Mouse (Mus musculus) hindbrain, embryonic 16.5 days (tissue): ENCODE measurements at regions not wholly inside any gene's neighbourhood (a gene's known extent, or its start where the extent isn't known, plus 50 kb on each side); places are given as distances from the start of the nearest gene placed in this dataset.

Experiments used
- ATAC-seq: fragments of 200-750 bp; cut with Nextera tagmentation; 2 replicates; pipeline ENCODE4 v1.8.0; 2017; ENCODE audit warnings: moderate TSS enrichment, moderate library complexity
- H3K27ac ChIP-seq: fragments of 300-500 bp; sonication (generic); 2 replicates; pipeline ENCODE4 v1.5.1; 2014; ENCODE audit warnings: low read depth, mild to moderate bottlenecking, control low read depth, low read length, moderate library complexity
- H3K27me3 ChIP-seq: fragments of 300-500 bp; sonication (generic); replicated peaks from 2 replicates; pipeline ENCODE4 v1.6.1; 2014; ENCODE audit warnings: low read length; ENCODE audit not compliant: control insufficient read depth, insufficient read depth
- H3K36me3 ChIP-seq: fragments of 300-500 bp; sonication (generic); 2 replicates; pipeline ENCODE4 v1.6.1; 2014; ENCODE audit warnings: mild to moderate bottlenecking, low read length, moderate library complexity, mixed read lengths; ENCODE audit not compliant: control insufficient read depth, insufficient read depth
- H3K4me1 ChIP-seq: fragments of 300-500 bp; sonication (generic); 2 replicates; pipeline ENCODE4 v1.6.1; 2014; ENCODE audit warnings: low read depth, low read length; ENCODE audit not compliant: control insufficient read depth, insufficient read depth
- H3K4me2 ChIP-seq: fragments of 300-500 bp; sonication (generic); 2 replicates; pipeline ENCODE4 v1.6.1; 2014; ENCODE audit warnings: mild to moderate bottlenecking, low read length, control low read depth, moderate library complexity
- H3K4me3 ChIP-seq: fragments of 300-500 bp; sonication (generic); 2 replicates; pipeline ENCODE4 v1.5.1; 2014; ENCODE audit warnings: mild to moderate bottlenecking, low read length, control low read depth, moderate library complexity
- H3K9ac ChIP-seq: fragments of 300-500 bp; sonication (generic); 2 replicates; pipeline ENCODE4 v1.6.1; 2014; ENCODE audit warnings: low read depth, mild to moderate bottlenecking, control low read depth, low read length, moderate library complexity
- H3K9me3 ChIP-seq: fragments of 300-500 bp; sonication (generic); 2 replicates; pipeline ENCODE4 v1.6.1; 2014; ENCODE audit warnings: mild to moderate bottlenecking, low read length, moderate library complexity; ENCODE audit not compliant: control insufficient read depth
- WGBS: fragments of 180-500 bp; shearing (Covaris S2); extraction: QIAGEN DNeasy Blood & Tissue Kit; methylation state at CpG from one replicate; pipeline ENCODE4 v1.1.7; 2014; 5-methylcytosine and 5-hydroxymethylcytosine counted together

DNA sequence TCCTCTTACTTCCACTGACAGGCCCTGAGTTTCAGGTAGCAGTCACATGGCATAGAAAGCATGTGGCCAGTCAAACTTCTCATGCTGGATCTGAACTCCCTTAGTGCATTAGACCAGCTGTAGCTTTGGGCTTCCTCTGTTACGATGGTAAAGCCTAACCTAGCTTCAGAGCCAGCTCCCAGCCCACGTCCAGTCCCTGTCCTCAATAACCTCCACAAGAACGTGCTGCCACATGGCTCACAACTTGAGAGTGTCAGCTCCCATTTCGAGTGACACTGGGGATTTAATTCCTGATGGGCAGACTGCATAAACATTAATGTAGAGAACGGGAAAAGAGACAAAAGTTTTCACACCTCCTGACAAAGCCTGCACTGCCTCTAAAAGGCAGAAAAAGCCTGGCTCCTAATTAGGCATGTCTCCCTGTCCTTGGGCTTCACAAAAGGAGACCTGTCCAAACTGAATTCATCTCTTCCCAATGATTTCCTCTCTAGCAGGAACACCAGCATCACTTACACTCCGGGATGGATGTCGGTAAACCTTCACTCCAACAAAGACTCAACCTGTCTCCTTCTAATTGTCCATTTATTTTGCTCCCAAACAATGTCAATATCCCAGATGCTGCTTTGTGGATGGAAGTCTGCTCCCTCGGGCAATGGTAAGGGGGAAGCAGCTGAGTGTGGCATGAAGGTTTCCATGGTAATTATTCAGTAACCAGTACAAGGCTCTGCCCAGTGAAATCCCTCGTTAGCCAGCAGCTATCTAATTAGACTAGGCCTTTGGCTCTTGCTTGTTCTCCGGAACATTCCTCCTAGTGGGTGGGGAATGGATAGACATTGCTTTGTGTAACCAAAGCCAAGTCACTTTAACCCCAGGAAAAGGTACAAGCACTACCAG is 408.1 kb upstream of the Kdm8 start:
- peak; percentile 70; the same call in 1 of the 2 replicates for ATAC-seq
- no peak overlapping the region for H3K27ac ChIP-seq

DNA sequence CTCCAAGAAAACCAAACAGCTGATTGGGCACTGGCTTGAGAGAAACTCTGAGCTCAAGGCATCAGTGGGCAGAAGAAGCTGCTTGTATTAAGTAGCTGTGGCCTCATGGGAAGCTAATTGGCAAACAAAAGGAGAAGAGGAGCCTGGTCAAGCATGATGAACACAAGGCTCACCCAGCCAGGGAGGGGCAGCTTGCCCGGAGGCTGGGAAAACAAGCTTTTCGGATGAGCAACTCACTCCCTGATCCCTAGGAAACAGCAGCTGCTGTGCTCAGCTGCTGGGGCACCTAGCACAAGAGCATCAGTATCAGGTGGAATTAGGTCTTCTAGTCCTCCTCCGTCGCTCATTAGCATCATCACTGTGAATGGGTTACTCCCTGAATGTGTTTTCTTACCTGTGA is 405.6 kb upstream of the Kdm8 start:
- no peaks in the 10 kb centered on the region for H3K27me3 ChIP-seq
- peak; percentile 52; the same call in 1 of the 2 replicates for ATAC-seq
- no peaks in the 10 kb centered on the region for H3K36me3 ChIP-seq
- WGBS: 42% methylated on average over 4 of the region's 4 CpGs
- no peak overlapping the region for H3K4me3 ChIP-seq
- no peaks in the 10 kb centered on the region; the same call in 1 of the 2 replicates for H3K4me1 ChIP-seq
- H3K27ac ChIP-seq: no peak overlapping the region
- H3K9ac ChIP-seq: no peak overlapping the region
- no peak overlapping the region for H3K4me2 ChIP-seq
- no peaks in the 10 kb centered on the region for H3K9me3 ChIP-seq

More for the DNA sequence above, 408.1 kb upstream of the Kdm8 start:
- no peak overlapping the region for H3K4me3 ChIP-seq
- no peaks in the 10 kb centered on the region for H3K27me3 ChIP-seq
- H3K9ac ChIP-seq: no peak overlapping the region
- no peaks in the 10 kb centered on the region for H3K9me3 ChIP-seq
- 34% methylated on average over 10 of the region's 10 CpGs for WGBS
- H3K4me1 ChIP-seq: no peaks in the 10 kb centered on the region; the same call in 1 of the 2 replicates
- H3K36me3 ChIP-seq: no peaks in the 10 kb centered on the region
- H3K4me2 ChIP-seq: no peak overlapping the region

DNA sequence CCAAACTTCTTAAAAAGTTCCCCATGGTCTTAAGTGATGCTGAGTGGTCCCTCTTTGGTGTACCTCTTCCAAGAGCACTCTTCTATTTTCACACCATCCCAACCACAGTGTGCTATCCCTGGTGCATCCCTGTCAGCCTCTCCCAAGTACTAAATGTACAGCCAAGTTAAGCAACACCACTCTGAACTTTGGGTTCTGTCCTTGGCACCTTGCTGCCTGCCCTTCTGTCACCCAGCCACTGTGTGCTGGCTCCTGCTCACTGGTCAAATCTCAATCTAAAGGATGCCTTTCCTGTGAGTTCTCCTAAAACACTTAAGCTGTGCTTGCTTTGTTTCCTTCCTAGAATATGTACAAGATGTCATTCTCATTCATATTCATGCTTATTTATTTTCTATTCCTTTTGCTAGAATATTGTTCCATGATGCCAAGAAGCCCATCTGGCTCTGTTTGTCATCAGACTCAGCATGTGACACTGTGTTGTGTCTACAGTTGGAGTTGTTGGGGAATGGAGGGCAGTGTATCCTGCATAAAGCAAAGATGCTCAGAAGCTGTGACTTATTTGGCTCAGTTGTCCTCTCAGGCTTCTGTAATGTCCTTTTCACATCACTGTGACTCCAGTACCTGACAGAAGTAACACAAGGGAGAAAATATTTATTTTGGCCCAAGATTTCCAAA is 388.4 kb upstream of the Kdm8 start:
- ATAC-seq: no peak

DNA sequence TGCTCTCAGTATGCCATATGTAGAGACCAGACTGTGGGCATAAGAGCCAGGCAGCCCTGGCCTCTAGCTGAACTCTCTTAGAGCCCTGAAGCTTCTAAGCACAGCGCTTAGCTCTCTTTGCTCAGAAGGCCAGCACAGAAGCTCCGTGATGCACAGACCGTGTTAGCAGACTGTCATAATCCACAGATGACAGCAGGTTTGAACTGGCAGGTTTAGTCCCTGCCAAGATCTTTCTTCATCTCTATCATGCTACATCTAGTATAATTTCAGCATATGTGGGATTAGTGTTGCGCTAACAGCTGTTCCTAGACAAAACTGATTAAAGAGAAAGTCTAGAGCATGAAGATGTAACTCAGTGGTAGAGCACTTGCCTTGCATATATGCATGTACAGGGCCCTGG is 342.0 kb upstream of the Kdm8 start:
- Histone ChIP-seq H3K36me3 (no peaks in the 10 kb centered on the region), H3K27ac (no peak overlapping the region), H3K4me2 (no peak overlapping the region), H3K4me3 (no peak overlapping the region), H3K4me1 (no peaks in the 10 kb centered on the region), H3K27me3 (no peaks in the 10 kb centered on the region), H3K9ac (no peak overlapping the region), H3K9me3 (no peaks in the 10 kb centered on the region)
- no peak for ATAC-seq
- WGBS: 83% methylated on average over 4 of the region's 4 CpGs

More for the DNA sequence above, 388.4 kb upstream of the Kdm8 start:
- Histone ChIP-seq H3K4me2 (no peak overlapping the region), H3K9me3 (no peaks in the 10 kb centered on the region; the same call in 1 of the 2 replicates), H3K4me1 (no peaks in the 10 kb centered on the region), H3K27me3 (no peaks in the 10 kb centered on the region), H3K4me3 (no peak overlapping the region), H3K27ac (no peak overlapping the region), H3K36me3 (no peaks in the 10 kb centered on the region), H3K9ac (no peak overlapping the region)

DNA sequence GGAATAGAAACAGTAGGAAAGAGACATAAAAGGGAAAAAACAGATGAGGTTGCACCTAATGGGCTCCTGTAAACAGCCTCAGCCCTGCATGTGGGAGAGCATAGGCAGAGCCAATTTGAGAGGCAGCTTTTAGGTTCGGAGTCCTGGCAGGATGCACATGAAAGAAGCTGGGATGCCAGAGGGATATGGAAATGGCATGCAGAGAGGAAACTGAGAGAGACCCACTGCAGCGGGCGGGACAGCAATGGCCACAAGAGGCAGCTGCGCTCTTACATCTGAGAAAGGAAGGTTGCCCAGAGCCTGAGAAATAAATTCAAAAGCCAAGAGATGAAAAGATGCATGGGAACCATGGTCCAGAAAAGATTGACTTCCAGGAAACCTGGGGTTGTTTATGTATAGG is 340.5 kb upstream of the Kdm8 start:
- Histone ChIP-seq H3K27me3 (no peaks in the 10 kb centered on the region), H3K9me3 (no peaks in the 10 kb centered on the region), H3K27ac (no peak overlapping the region), H3K4me2 (no peak overlapping the region), H3K36me3 (no peaks in the 10 kb centered on the region), H3K9ac (no peak overlapping the region), H3K4me3 (no peak overlapping the region), H3K4me1 (no peaks in the 10 kb centered on the region)
- 67% methylated on average over 4 of the region's 4 CpGs for WGBS
- no peak for ATAC-seq

- Histone ChIP-seq H3K4me2 (no peak overlapping the region), H3K4me1 (no peaks in the 10 kb centered on the region), H3K9ac (no peak overlapping the region), H3K27me3 (no peaks in the 10 kb centered on the region), H3K36me3 (no peaks in the 10 kb centered on the region), H3K9me3 (no peaks in the 10 kb centered on the region), H3K27ac (no peak overlapping the region), H3K4me3 (no peak overlapping the region)
- 38% methylated on average over 9 of the region's 9 CpGs for whole genome bisulfite sequencing
- no peak for ATAC-seq
Observed at GRCm38 (mm10) chr7:125112820-125113273, 331.6 kb upstream of the Kdm8 start.

- H3K4me1 ChIP-seq: no peaks in the 10 kb centered on the region
- no peaks in the 10 kb centered on the region for H3K36me3 ChIP-seq
- no peaks in the 10 kb centered on the region for H3K27me3 ChIP-seq
- no peak overlapping the region for H3K4me2 ChIP-seq
- H3K9me3 ChIP-seq: no peaks in the 10 kb centered on the region
- H3K27ac ChIP-seq: no peak overlapping the region
- no peak for ATAC-seq
- H3K9ac ChIP-seq: no peak overlapping the region
- WGBS: 75% methylated on average over 8 of the region's 8 CpGs
- H3K4me3 ChIP-seq: no peak overlapping the region
Observed at GRCm38 (mm10) chr7:125115322-125115996, 329.0 kb upstream of the Kdm8 start.

DNA sequence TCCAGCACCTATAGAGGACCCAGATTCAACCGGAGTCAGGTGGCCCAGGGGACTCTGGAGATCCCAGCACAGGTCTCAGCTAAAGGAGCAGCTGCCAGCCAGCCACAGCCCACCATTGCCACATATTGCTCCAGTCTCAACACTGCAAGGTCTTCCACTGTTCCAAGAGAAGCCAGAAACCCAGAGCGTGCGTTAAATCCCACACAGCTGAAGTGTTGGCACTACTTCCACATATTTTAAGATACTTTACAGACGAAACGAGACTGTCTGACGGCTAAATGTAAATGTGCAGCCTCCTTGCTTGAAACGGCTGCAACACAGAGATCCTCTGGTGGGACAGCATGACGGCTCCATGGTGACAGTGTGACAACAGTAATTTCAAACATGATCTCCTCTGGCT is 327.3 kb upstream of the Kdm8 start:
- H3K9me3 ChIP-seq: no peaks in the 10 kb centered on the region
- H3K4me3 ChIP-seq: no peak overlapping the region
- ATAC-seq: no peak
- H3K27me3 ChIP-seq: no peaks in the 10 kb centered on the region
- H3K27ac ChIP-seq: no peak overlapping the region
- H3K36me3 ChIP-seq: no peaks in the 10 kb centered on the region
- no peak overlapping the region for H3K9ac ChIP-seq
- 72% methylated on average over 8 of the region's 8 CpGs for WGBS
- H3K4me2 ChIP-seq: no peak overlapping the region
- no peaks in the 10 kb centered on the region for H3K4me1 ChIP-seq

- 81% methylated on average over 1 of the region's 1 CpGs for WGBS
- no peaks in the 10 kb centered on the region for H3K9me3 ChIP-seq
- H3K27ac ChIP-seq: no peak overlapping the region
Observed at GRCm38 (mm10) chr7:125129187-125129586, 315.3 kb upstream of the Kdm8 start.

More at GRCm38 (mm10) chr7:125129187-125129586, 315.3 kb upstream of the Kdm8 start:
- no peaks in the 10 kb centered on the region for H3K36me3 ChIP-seq
- ATAC-seq: no peak
- H3K27me3 ChIP-seq: no peaks in the 10 kb centered on the region
- no peaks in the 10 kb centered on the region for H3K4me1 ChIP-seq
- H3K9ac ChIP-seq: no peak overlapping the region
- no peak overlapping the region for H3K4me3 ChIP-seq
- H3K4me2 ChIP-seq: no peak overlapping the region
